Mouse (Mus musculus) retina, postnatal 7 days (tissue): ENCODE results near the gene Inha.

Experiments
- DNase-seq: peaks from one replicate; pipeline ENCODE4 v3.0.0-alpha.2; 2012; ENCODE audit warnings: low read depth, low spot score

The Inha gene

GRCm38 (mm10) chr1:75558388-75559178 lies 51.7 kb downstream of the Inha start:
- DNase-seq = no peak

DNA sequence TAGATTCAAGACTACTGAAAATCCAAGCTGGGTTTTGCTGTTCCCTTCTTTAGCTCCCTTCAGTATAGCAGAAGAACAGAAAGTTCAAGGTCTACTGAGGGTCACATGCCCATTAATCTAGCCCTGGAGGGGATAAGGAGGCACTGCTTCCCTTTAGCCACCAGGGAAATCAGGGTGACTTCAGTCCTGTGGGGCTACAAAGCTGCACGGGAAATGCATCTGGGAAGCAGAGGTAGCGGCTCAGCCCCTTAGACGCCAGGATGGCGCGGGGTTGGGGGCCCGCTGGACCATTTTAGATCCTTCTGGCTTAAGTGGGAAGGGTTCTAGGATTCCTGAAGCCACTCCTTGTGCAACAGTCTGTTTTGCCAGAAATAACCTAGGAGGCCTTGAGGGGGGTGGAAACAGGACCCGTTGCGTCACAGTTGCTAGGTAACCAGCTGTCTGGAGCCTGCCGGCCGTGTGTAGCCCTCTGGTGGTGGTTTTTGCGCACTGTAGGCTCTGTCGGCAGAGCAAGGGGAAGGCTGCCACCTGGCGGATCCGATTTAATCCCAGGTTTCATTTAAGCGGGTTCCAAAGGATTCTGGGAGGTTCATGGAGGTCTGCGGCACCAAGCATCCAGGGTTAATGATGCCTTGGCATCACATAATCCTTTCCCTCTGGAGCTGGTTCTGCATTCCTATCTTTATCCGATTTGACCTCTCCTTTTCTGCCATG lies 52.5 kb downstream of the Inha start:
- peak; percentile 89 for DNase-seq
